Mouse (Mus musculus) ovary, postnatal 10 days (tissue): Measurements from ENCODE around the gene Bcar3.
"Not testable (repeated sequence)": the region's sequence is repeated elsewhere in the genome, so short reads cannot be mapped to it uniquely, and the experiment has no call there.

ENCODE experiments used
- DNase-seq: peaks from one replicate; pipeline ENCODE4 v3.0.0; 2022; ENCODE audit warnings: low spot score

The Bcar3 gene

DNA sequence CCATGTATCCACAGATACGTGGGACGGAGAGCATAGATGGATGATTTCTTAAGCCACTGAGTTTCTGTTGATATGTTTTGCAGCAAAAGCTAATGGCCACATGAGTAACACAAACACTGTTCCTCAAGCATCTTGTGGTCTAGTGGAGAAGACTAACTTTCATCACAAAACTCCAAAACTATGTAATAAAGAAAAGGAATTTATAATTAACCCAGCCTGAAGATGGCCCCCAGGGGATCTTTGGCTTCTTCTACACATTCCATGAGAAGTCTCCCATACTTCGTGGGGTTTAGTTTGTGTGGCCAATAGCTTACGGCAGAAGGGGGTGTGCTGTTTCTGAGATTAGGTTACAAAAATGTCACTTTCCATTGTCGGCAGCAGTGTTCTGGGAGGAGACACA, 92.5 kb downstream of the Bcar3 start:
- no peak for DNase-seq

DNA sequence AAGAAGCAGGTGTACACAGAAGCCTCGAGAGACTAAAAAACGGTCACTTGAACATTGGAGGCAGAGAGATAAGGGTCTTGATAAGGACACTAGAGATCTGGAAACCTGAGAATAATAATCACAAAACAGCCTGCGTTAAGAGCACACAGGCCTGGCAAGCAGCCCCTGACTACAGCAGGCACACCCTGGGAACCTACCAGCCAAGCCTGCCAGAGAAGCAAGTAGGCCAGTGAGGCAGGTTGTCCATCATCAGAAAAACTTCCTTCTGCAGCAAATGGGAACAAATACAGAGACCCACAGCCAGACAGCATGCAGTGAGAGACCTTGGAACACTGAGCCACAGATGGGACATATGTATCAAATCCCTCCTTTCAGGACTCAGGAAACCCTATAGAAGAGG, 93.8 kb downstream of the Bcar3 start:
- DNase-seq, result no peak

DNA sequence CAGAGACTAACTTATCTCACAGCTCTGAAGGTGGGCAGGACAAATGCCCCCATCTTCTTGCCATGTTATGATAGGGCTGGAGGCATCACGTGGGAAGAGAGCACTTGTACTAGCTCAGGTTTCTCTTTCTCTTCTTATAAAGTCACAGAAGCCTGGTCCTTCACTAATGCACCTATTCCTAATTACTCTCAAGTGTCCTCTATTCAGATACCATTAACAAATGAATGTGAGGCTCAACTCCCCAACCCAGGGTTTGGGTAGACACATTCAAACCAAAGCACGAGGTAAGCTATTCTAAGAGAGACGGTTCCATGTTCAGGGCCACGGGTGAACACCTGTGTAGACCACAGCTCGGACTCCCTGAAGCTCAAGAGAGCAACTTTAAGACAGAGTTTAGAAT, 96.0 kb downstream of the Bcar3 start:
- no peak for DNase-seq

DNA sequence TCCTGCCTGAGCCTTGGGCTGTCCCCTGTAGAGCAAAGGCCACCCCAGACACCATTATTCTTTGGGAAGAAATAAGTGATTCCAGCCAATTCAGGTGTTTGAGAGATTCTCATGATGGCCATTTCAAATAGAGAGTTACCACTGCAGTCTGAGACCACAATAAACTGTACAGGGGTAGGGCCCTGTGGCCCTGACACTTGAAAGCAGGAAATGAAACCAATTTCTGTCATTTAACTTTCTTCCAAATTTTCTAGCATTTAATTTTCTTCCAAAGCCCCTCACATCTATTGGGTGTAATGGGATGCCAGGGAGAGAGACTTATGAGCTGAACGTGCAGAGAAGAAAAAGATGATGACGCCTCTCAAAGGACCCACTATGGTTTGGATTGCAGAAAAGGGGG, 97.2 kb downstream of the Bcar3 start:
- no peak for DNase-seq

DNA sequence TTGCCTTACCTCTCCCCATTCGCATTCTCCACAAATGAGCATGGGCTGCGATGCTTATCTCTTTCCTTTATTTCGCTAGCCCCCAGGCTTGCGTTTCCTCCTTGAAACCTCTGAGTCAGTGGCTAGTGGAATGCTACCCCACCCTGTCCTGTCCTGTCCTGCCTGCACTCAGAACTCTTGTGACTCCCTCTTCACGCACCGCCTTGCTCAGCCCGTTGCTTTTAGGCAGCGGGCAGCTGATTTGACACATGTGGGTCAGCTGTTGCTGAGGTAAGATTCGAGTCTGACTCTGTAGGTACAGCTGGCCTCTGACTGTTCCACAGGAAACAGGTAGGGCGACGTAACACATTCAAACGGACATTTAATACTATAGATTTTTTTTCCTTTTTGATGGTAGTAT, 97.9 kb downstream of the Bcar3 start:
- DNase-seq, result no peak

DNA sequence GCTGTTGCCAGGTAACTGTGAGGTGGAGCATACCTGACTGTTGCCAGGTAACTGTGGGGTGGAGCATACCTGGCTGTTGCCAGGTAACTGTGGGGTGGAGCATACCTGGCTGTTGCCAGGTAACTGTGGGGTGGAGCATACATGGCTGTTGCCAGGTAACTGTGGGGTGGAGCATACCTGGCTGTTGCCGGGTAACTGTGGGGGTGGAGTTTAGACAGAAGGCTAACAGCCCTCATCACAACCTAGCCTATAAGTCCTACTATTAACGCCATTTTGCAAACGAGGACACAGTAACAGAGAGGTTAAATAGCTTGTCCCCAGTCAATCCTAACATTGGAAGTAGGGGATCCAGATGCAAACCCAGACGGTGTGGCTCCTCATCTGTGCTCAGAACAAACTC, 99.5 kb downstream of the Bcar3 start:
- not testable (repeated sequence) for DNase-seq

DNA sequence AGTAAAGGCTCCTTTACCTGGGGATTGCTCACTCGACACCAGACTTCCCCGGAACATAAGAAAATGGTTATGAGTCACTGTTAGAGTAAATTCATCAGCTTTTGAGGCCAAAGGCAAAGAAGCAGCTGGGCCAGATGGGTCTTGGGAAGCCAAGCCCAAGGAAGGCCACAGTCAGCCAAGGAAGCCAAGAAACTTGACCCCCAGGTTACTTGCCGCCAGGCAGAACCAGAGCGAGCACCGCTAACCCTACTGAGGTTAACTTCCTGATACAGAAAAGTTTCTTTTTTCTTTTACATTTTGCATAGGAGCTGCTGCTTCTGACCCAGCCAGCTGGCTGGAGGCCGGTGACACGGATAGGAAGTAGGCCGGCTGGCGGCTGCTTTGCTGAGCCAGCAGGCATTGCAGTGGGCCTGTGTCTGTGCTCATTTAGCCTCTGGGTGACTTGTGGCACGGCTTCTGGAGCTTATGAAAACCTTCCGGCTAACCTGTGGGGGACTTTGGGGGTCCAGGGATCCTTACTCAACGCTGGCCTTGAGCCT, 100.0 kb downstream of the Bcar3 start:
- no peak for DNase-seq

DNA sequence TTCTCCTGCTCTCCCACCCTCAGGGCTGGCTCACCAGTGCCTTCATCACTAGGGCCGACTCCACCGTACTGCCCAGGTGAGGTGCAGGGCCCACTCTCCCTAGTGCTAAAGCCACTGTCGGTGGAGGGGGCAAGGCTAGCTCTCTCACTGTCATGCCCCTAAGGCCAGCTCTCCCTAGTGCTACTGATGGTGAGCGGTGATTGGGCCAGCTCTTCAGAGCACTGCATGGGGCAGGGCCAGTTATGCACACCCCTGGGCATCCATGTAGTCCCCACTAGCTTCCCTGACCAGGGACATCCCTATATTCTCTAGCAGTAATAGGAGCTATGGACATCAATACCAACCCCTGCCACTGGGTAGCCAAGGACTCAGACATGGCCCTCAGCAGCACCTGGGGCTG, 103.0 kb downstream of the Bcar3 start:
- no peak for DNase-seq

DNA sequence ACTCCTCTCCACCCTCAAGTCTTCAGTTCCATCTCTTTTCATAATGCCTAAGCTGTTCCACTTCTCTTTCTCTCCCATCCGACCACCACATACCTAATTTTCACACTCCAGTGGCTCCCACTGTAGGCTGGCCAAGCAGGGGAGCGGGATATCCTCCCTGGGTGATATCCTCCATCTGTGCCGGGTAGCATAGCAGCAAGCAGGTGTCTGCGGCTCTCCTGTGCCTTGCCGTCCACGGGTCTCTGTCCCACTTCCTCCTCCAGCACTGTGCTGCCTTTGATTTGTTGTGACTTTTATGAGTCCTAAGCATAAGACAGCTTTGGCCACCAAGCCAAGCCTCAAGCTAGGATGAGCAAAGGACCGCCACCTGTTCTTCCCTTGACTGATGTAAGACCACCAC, 103.5 kb downstream of the Bcar3 start:
- no peak for DNase-seq

DNA sequence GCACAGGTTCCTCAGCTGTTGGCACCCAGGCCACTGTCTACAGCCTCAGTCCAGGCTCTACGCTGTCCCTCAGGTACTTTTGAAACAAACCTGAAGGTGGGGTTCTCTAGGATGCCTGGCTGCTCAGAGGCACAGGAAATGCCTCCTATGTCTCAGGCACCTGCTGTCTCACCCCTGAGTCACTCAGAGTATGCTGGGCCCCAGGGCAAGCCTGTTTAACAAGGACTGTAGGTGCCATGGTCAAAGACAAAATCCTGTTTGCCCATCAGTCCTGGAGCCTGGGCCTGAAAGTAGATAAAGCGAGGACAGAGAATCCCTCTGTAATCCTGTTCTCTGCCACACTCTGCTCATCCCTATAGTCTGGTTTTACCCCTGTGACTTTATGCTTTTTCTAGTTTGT, 107.1 kb downstream of the Bcar3 start:
- DNase-seq, result no peak

DNA sequence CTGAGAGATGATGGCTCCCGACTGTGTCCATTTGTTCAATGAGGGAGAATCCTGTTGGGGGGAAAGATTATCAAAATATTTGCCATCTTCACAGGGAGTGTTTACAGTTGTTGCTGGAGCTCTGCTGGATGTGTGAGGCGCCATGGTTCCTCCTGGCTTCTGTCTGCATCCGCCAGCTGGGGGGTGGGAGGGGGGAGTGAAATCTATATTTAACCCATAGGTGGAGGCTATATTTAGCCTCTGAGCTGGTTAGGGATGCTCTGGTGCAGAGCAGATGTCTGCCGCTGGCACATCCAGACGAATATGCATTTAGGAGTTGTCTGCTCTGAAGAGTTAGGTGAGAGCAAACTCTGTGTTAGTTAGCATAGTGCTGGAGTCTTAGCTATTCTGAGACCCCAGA, 108.2 kb downstream of the Bcar3 start:
- DNase-seq, result no peak

DNA sequence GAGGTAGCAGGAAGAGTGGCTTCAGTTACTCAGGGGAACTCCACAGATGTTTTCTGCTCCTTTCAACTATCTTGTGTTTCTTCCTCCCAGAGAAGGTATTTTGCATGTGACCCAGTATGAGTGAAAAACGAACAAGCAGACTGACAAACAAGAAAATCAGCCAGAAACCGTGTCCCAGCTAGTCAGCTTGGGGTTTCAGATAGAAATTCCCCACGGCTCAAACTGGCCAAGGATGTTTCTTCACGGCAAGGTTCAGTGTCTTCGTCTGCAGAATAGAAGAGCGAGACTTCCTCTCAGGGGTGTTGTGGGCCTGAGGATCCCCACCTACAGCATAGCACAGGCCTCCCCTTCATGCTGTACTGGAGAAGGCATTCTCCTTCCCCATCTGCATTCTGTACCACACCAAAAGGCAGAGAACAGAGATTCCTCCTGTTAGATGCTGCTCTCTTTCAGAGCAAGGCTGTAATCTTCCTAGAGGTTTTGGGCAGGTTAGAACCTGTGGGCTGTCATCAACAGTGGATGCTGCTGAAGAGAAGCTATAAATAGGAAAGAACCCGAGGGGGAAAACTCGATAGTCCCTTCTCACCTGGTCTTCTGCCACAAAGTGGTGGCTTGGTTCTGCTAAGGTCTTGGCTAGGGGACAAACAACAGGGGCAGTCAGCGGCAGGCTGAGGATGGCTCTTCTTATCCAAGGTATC, 110.1 kb downstream of the Bcar3 start:
- DNase-seq, result no peak

DNA sequence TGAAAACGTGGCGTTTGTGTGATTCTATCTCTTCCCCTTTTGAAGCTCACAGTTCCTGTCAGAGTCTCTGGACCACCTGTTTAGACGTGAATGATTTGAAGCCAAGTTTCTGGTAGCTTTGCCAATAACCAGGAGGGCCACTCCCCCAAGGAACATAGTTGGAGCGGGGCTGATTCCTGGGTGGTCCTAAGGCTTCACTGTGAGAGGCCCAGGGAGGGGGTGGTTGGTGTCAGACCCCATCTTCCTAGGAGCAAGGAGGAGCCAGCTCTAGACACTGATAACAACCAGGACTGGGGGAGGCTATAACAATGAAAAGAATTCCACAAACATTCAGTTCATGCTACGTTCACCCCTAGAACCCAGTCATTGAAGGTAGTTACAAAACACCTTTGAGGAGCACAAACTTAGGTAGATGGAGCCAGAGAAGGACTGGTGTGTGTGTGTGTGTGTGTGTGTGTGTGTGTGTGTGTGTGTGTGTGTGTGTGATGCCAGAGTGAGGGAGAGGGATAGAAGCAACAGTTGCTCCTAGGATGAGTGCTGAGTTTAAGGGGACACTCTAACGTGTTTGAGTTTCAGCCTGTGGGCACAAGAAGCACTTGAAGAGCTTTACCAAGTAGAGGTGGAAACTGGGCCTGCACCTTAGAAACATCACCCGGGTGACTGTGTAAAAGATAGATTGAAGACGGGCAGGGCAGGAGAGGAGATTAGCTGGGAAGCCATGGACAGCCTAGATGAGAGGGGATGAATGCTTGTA, 111.4 kb downstream of the Bcar3 start:
- no peak for DNase-seq

DNA sequence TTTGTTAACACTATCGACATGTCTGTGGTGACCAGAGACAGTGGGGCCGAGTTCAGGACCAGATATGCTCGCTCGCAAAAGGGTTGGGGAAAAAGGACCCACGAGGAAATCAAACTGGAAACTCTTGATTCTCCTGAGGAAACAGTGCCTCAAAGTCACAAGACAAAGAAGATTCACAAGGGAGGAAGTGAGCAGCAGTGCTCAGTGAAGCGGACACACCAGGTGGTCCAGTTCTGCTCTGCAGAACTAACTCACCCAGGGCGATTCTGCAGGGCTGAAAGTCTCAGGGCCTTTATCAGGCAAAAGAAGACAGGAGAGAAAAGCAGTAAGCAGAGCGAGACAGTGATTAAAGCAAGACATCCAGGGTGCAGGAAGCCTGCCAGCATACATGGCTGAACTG, 112.5 kb downstream of the Bcar3 start:
- DNase-seq, result no peak

DNA sequence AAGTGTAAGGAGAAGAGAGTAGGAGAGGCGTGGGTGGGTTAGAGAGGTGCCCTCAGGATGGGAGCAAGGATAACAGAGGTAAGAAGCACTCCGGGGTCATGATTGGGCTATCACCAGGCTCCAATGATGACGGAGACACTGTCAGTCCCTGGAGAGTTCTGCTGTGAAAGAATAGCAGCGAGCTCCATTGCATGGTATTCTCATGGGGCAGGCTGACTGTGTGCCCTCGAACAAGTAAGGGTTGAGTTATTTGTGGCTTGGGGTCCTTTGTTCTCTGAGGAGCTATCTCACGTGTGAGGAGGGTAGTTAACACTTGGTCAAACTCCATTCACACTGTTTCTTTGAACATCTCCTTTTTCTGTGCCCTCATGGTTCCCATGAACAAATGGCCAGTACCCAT, 113.8 kb downstream of the Bcar3 start:
- no peak for DNase-seq

DNA sequence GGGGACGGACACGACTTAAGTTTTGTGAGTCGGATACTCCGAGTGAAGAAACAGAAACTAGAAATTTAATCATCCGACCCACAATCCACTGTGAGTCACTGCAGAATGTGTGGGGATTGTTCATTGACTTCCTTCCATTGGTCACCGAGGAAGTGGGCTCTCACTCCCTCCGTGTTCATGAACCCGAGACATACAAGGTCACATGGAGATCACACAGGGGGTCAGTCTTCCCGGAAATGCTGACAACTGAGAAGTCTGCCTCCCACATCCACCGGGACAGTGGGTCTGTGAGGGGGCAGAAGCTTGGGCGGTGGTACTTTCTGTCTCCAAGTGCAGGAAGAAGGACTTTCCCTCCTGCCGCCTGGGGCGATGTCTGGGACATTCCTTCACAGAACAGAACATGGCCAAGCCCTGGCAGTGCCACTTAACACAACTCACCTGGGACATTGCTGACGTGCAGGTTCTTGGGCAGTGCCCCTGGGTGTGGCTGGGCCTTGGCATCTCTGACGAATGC, 114.9 kb downstream of the Bcar3 start:
- DNase-seq, result no peak

DNA sequence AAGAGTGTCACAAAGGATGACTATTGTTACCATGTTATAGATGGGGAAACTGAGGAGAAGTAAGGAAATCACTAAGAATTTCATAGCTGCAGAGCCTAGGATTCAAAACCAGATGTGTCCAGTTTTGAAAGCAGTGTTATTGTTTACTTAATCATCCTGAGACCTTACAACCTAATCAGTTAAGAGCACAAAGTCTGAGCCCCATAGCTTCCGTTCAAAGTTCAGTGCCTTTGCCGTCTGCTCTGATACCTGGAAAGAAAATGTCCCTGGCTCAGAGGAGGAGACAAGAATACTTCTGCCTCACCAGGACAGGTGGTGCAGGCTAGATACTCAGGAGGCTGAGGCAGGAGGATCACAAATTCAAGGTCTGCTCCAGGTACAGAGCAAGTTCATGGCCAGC, 117.7 kb downstream of the Bcar3 start:
- no peak for DNase-seq

DNA sequence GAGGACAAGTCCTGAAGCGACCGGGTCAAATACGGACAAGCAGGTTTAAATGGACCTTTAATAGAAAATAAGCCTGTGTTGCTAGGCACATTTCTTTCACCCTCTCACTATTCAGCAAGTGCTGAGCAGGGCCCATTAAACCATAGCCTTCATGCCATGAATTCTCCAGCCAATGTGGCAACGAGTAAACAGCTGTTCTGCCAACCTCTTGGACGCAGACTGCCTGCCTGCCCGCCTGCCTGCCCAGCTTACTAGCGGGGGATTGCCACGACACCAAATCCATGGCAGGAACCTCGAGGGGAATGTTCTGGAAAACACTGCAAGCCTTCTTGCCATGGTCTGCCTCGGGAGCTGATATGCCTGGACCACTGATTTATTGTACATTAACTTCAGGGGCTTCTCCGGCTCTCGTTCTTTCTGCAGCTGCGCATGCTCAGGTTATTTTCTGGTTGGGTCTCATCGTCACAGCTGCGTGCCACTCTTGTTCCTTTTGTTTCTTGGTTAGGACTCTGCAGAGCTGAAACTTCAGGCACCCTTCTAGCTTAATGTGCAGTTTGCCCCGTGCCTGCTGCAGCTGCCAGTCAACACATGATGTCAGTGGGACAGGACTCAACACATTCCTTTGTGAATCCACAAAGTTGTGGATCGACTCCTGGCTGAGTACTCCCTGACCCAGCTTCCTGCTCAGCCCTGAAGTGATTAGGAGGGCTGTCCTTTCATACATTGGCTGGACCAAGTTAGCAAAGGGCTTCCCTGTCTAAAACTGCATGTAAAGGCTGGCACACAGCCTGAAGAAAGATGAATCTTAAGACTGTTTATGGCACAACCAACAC, 120.0 kb downstream of the Bcar3 start:
- DNase-seq, result no peak

DNA sequence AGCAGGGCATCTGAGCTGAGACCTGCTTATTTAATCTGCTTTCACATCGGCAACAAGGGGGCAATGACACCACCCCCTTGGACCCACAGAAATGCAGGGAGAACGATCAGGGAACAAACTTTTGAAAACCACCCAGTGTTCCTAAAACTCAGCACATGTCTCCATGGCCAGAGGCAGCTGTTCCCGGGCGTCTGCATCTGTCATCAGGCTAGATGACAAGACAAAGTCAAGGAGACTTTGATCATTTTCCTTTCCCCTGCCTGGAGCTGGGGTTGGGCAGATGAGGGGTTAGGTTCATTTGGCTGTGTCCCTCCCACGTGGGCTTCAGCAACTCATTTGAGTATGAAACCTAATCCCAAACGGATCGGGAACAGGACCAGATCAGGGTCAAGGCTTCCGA, 120.9 kb downstream of the Bcar3 start:
- no peak for DNase-seq

DNA sequence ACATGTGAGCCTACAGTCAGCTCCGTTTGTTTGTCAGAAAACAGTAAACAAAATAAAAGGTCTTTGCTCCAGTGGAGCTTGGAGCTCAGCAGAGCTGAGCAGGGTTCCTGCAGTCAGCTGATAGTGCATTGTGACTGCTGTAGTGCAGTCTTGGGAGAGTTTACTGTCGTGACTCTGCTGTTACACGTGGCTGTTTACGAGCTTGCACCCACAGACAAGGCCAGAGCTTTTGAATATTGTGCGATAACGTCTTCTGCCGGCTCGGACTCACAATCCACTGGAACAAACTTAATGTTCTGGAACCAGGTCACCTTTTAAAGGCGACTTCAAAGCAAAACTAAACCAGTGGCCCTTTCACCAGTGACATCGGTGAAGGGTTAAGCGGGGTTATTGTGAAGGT, 123.5 kb downstream of the Bcar3 start:
- no peak for DNase-seq

DNA sequence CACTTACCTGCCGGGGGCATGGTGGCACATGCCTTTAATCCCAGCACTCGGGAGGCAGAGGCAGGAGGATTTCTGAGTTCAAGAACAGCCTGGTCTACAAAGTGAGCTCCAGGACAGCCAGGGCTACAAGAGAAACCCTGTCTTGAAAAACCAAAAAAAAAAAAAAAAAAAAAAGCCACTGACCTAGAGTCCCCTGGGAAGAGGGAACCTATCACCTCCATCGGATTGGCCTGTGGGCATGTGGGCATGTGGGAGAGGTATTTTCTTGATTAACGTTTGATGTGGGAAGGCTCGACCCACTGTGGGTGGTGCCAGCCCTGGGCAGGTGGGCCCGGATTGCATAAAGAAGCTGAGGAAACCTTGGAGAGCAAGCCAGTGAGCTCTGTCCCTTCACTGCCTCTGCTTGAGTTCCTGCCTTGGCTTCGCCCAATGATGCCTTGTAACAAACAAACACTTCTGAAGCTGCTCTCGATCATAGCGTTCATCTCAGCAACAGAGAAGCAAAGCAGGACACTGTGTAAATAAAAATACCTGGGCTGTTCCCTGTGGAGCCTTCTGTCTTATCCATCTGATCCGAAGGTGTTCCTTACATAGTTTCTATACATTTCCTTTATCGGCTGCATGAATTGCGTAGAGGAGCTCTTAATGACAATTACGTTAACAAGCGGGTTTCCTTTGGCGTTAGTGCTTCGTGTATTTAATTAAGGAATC, 124.8 kb downstream of the Bcar3 start:
- no peak for DNase-seq
